Mouse (Mus musculus) bone marrow, adult 2 months (tissue): ENCODE data around the gene Rxfp3.

Experiments used
- CTCF ChIP-seq: fragments of 200-500 bp; IDR thresholded peaks from 2 replicates; pipeline ENCODE4 v1.5.1; 2011; ENCODE audit warnings: low read length, control low read depth; ENCODE audit not compliant: control insufficient read depth, insufficient read depth
- POLR2A ChIP-seq: fragments of 200-500 bp; IDR thresholded peaks from 2 replicates; pipeline ENCODE4 v1.6.1; 2011; ENCODE audit warnings: low read depth, mild to moderate bottlenecking, control low read depth, low read length, borderline replicate concordance; ENCODE audit not compliant: control insufficient read depth

- no peak for TF ChIP-seq CTCF
- no peak for TF ChIP-seq POLR2A
Measured at GRCm38 (mm10) chr15:11014931-11015330, 22.9 kb downstream of the Rxfp3 start.
